Mouse (Mus musculus) heart, adult 2 months (tissue): ENCODE data around the gene B3gnt8. TPM values are rescaled to one million over a fixed set of nuclear protein-coding genes. Genes with fewer than 3 reads are reported as not detected.
A peak's percentile ranks its signal among the peaks of the same experiment; 100 is the strongest.

Experiments used
- DNase-seq, 2 experiments: peaks; one replicate each; pipeline ENCODE4 v3.0.0; 2021
- H3K27ac ChIP-seq: fragments of 200-600 bp; 2 replicates; pipeline ENCODE4 v1.8.1; 2022
- H3K27me3 ChIP-seq: fragments of 200-500 bp; 2 replicates; pipeline ENCODE4 v1.6.1; 2012; ENCODE audit warnings: mild to moderate bottlenecking, low read length, inconsistent platforms, mixed read lengths; ENCODE audit not compliant: control insufficient read depth, insufficient read depth
- H3K36me3 ChIP-seq: fragments of 200-500 bp; 2 replicates; pipeline ENCODE4 v1.6.1; 2012; ENCODE audit warnings: low read length, inconsistent platforms; ENCODE audit not compliant: control insufficient read depth, insufficient read depth
- H3K4me1 ChIP-seq: fragments of 200-500 bp; 2 replicates; pipeline ENCODE4 v1.6.1; 2011; ENCODE audit warnings: low read length; ENCODE audit not compliant: control insufficient read depth, insufficient read depth
- H3K4me3 ChIP-seq: fragments of 200-600 bp; 2 replicates; pipeline ENCODE4 v1.8.1; 2022
- H3K79me2 ChIP-seq: fragments of 200-500 bp; replicated peaks from 2 replicates; pipeline ENCODE4 v1.6.1; 2012; ENCODE audit warnings: mild to moderate bottlenecking, inconsistent platforms, low read length, moderate library complexity, mixed read lengths; ENCODE audit not compliant: control insufficient read depth, insufficient read depth
- H3K9ac ChIP-seq: fragments of 200-500 bp; 2 replicates; pipeline ENCODE4 v1.6.1; 2012; ENCODE audit warnings: low read depth, mild to moderate bottlenecking, control low read depth, inconsistent platforms, low read length, mixed read lengths
- CTCF ChIP-seq: fragments of 200-600 bp; IDR thresholded peaks from 2 replicates; pipeline ENCODE4 v1.8.1; 2022; ENCODE audit warnings: antibody characterized with exemption, mild to moderate bottlenecking, moderate library complexity
- EP300 ChIP-seq: fragments of 200-500 bp; IDR thresholded peaks from 2 replicates; pipeline ENCODE4 v1.6.1; 2011; ENCODE audit warnings: low read depth, low read length, control low read depth; ENCODE audit not compliant: insufficient read depth
- POLR2A ChIP-seq: fragments of 200-500 bp; IDR thresholded peaks from 2 replicates; pipeline ENCODE4 v1.6.1; 2011; ENCODE audit warnings: mild to moderate bottlenecking, low read depth, low read length, control low read depth; ENCODE audit not compliant: insufficient read depth
- WGBS: fragments of 180-500 bp; shearing (Covaris S2); methylation state at CpG from one replicate; pipeline ENCODE4 v1.1.7; 2018; 5-methylcytosine and 5-hydroxymethylcytosine counted together
- intact Hi-C: fragments of 180-260 bp; cut with DNase I; formaldehyde crosslinking; loops from one replicate; pipeline ENCODE4 v1.15.1; 2025
- polyA plus RNA-seq: library from polyadenylated mRNA; depleted of rRNA; stranded (reverse); fragments of >200 nt; gene quantifications from 2 replicates; pipeline ENCODE4 v1.2.3, GENCODE M21; 2012
- total RNA-seq, 2 experiments: library from RNA; stranded (reverse); gene quantifications; 2 replicates each; pipeline ENCODE4 v1.2.3; 2021

B3gnt8 gene
- total and polyA plus RNA-seq, 3 experiments: 2.3 to 6.4 (median 3.8) TPM

GRCm38 (mm10) chr7:25671686-25672085 is 45.2 kb downstream of the B3gnt8 start:
- no peak for DNase-seq
- intact Hi-C loops: no loop called here

DNA sequence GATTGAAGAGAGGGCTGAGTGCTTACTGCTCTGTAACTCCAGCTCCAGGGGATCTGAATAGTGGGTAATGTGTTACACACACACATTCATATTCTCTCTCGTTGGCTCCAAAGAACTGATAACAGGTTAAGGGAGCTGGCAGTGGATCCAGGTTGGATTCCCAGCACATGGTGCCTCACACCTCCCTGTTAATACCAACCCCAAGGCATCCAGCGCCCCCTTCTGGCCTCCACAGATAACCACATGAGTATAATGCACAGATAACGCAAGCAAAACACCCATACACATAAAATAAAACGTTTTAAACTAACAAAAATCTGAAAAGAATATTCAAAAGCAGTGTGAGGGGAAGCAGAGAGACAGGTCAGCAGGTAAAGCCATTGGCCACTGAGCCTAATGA is 46.0 kb downstream of the B3gnt8 start:
- Histone ChIP-seq H3K9ac (no peak overlapping the region), H3K36me3 (no peaks in the 10 kb centered on the region), H3K27me3 (no peaks in the 10 kb centered on the region; the same call in 1 of the 2 replicates), H3K4me1 (peaks cover 2% of the 10 kb centered on the region; the same call in 1 of the 2 replicates), H3K4me3 (no peak overlapping the region), H3K79me2 (no peaks in the 10 kb centered on the region), H3K27ac (no peak overlapping the region)
- 47% methylated on average over 4 of the region's 4 CpGs for WGBS
- intact Hi-C loops: no loop called here
- TF ChIP-seq CTCF: peak; percentile 26
- TF ChIP-seq EP300: no peak
- no peak for DNase-seq

More at GRCm38 (mm10) chr7:25671686-25672085, 45.2 kb downstream of the B3gnt8 start:
- H3K27ac ChIP-seq: no peak overlapping the region
- H3K4me1 ChIP-seq: peaks cover 2% of the 10 kb centered on the region; the same call in 1 of the 2 replicates
- H3K36me3 ChIP-seq: no peaks in the 10 kb centered on the region
- no peaks in the 10 kb centered on the region; the same call in 1 of the 2 replicates for H3K27me3 ChIP-seq
- H3K79me2 ChIP-seq: no peaks in the 10 kb centered on the region
- 66% methylated on average over 2 of the region's 2 CpGs for WGBS
- H3K9ac ChIP-seq: no peak overlapping the region
- TF ChIP-seq EP300: no peak
- TF ChIP-seq POLR2A: no peak
- no peak for TF ChIP-seq CTCF
- H3K4me3 ChIP-seq: no peak overlapping the region

GRCm38 (mm10) chr7:25674297-25674696 is 47.8 kb downstream of the B3gnt8 start:
- WGBS: 21% methylated on average over 9 of the region's 9 CpGs
- no peak for TF ChIP-seq EP300
- TF ChIP-seq CTCF: no peak
- TF ChIP-seq POLR2A: no peak
- H3K9ac ChIP-seq: no peak overlapping the region

DNA sequence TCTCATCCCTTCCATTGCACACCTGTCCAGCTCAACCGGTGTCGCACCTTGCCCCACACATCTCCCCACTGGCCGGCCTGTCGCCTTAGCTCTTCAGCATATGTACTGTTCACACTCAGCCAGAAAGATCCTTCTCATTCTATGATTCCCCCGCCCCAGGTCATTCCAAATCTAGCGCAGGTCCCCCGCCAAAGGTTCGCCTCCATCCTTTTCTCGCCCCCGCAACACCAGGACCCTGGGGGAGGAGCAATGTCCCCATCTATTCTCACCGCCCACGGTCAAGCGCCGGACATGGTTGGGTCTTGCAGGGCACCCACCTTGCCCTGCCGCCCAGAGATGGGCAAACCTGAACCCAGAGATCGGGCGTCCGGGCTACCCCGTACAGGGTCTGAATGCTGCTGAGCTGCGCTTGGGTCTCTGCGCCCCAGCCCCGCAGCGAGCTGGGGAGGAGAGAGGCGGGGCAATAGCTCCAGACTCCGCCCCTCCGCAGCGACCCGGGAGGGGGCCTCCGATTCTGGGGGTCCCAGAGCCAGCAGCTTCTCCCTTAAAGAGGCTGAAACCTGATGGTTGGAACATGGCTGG is 48.4 kb downstream of the B3gnt8 start, which contains the start of gene Tmem91:
Tmem91 (minus strand) TSS at position 448 of the 582 bp plus-strand sequence.
- 0 out of 2 replicates have a peak within 1 kb of the TSS, but pooled peaks have one; percentile 12 for H3K4me3 ChIP-seq
- intact Hi-C loops: no loop called here
- 3% methylated on average over 29 of the region's 29 CpGs for WGBS

More at GRCm38 (mm10) chr7:25674297-25674696, 47.8 kb downstream of the B3gnt8 start:
- Histone ChIP-seq H3K79me2 (no peaks in the 10 kb centered on the region), H3K27ac (no peak overlapping the region), H3K36me3 (no peaks in the 10 kb centered on the region), H3K4me3 (no peak overlapping the region), H3K27me3 (no peaks in the 10 kb centered on the region; the same call in 1 of the 2 replicates), H3K4me1 (peaks cover 2% of the 10 kb centered on the region; the same call in 1 of the 2 replicates)
- no peak for DNase-seq
- intact Hi-C loops: no loop called here

DNA sequence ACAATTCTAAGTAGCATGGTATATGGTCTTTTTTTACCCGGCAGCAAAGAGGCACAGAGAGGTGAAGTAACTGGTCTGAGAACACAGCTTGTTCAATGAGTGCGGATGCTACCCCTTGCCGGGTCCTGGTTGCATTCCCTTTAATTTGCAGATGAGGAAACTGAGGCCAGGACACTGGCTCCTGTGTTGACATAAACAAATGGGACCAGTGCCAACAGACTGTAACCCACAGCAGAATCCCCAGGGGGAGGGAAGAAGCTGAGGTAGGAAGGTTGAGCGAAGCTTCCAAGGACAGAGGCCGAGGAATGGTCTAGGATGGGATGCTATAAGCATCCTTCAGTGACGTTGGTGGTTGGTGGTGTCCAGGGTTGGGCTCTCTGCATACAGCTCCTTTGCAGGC is 49.0 kb downstream of the B3gnt8 start:
- Histone ChIP-seq H3K9ac (no peak overlapping the region), H3K79me2 (no peaks in the 10 kb centered on the region), H3K4me1 (peaks cover 2% of the 10 kb centered on the region; the same call in 1 of the 2 replicates), H3K36me3 (no peaks in the 10 kb centered on the region), H3K4me3 (no peak overlapping the region), H3K27me3 (no peaks in the 10 kb centered on the region; the same call in 1 of the 2 replicates), H3K27ac (no peak overlapping the region)
- no peak for TF ChIP-seq POLR2A
- no peak for TF ChIP-seq CTCF
- no peak for TF ChIP-seq EP300
- WGBS: 48% methylated on average over 6 of the region's 6 CpGs
- no peak for DNase-seq
- intact Hi-C loops: no loop called here

More for the DNA sequence above, 48.4 kb downstream of the B3gnt8 start, which contains the start of gene Tmem91:
- Histone ChIP-seq H3K9ac (no peak within 1 kb of the TSS), H3K27ac (no peak within 1 kb of the TSS), H3K4me1 (peaks cover 2% of the 10 kb centered on the region; the same call in 1 of the 2 replicates), H3K79me2 (no peaks in the 10 kb centered on the region), H3K27me3 (no peaks in the 10 kb centered on the region; the same call in 1 of the 2 replicates), H3K36me3 (no peaks in the 10 kb centered on the region)
- no peak for DNase-seq
- TF ChIP-seq EP300 (no peak), POLR2A (no peak), CTCF (no peak)

DNA sequence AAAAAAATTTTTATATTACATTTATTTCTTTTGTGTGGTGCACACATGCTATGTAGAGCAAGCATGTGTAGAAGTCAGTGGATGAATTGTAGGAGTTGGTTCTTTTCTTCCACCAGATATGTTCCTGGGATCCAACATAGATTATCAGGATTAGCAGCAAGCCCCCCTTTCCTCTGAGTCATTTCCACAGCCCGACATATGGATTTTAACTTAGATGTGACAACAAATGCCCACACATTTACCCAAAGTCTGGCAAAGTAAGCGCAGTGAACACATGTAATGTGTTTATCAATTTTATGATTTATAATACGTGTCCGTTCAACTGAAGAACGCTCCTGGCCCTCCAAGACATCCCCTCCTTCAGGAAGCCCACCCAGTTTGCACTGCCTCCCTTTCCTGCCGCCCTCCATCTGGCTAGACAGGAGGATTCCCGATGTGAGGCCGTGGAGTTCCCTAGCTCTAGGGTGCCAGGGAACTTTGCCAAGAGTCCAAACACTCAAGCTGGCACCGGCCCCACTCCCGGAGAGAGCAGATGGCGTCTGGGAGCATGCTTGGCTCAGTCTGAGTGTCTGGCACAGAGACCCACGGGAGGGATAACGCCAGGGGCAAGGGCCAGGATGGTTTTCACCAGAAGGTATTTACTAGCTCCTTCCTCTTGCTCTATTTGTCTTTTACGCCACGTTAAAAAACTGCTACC is 49.8 kb downstream of the B3gnt8 start:
- intact Hi-C loops: loop anchor here (2.0 kb wide), 1 partner anchor 15 kb away; no protein-coding TSS in a partner anchor
- 16% methylated on average over 15 of the region's 15 CpGs for WGBS

More for the DNA sequence above, 49.8 kb downstream of the B3gnt8 start:
- H3K4me1 ChIP-seq: peaks cover 2% of the 10 kb centered on the region; the same call in 1 of the 2 replicates
- no peak overlapping the region for H3K9ac ChIP-seq
- no peak overlapping the region for H3K4me3 ChIP-seq
- H3K27ac ChIP-seq: no peak overlapping the region; the same call in 1 of the 2 replicates
- DNase-seq: peak; percentile 80 to 87
- H3K36me3 ChIP-seq: no peaks in the 10 kb centered on the region
- H3K27me3 ChIP-seq: no peaks in the 10 kb centered on the region; the same call in 1 of the 2 replicates
- no peak for TF ChIP-seq CTCF
- TF ChIP-seq EP300: peak; percentile 29; the same call in 1 of the 2 replicates
- no peaks in the 10 kb centered on the region for H3K79me2 ChIP-seq
